Mouse (Mus musculus): ENCODE results near the gene Nudt21. TPM values are rescaled to one million over a fixed set of nuclear protein-coding genes. Genes with fewer than 3 reads are reported as not detected.

The Nudt21 gene
- polyA plus RNA-seq, 1 experiment from 2014 or later, result 91.3 TPM

DNA sequence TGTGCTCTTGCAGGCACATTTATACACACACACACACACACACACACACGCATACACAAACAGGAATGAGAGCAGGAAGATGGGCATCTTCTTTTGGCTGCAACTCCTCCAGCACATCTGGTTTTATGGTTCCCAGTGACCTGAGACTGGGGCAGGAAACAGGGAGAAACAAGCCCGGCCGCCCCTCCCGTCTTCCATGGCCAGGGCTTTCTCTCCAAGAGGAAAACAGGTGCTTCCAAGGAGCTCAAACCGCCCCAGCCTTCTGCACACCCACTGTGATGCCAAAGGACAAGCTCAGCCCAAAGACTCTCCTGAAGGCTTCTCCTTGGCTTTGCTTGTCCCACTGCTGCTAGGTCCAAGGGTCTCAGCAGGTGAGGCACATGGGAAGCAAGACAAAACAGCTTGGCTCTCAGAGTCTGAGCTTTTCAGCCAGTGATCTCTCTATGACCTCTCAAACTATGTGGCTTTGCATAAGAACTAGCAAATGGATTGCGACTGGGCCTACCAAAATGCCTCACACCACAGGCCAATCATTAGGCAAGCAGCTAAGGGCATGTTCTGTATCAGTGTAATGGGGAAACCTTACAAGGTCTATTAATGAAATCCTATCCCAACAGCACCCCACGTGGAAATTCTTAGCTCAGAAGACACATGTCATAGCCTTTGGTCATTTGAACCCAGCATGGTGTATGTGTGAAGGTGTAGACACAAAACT is 67.0 kb downstream of the Nudt21 start:
- Histone ChIP-seq H3K27me3 (ENCODE audit: control insufficient read depth, insufficient read depth, low read length) (no peaks in the 10 kb centered on the region), H3K4me2 (no peak overlapping the region), H3K27ac (ENCODE audit: low read depth, low read length) (no peak overlapping the region), H3K9me3 (replicated peaks; ENCODE audit: control insufficient read depth, low read length) (no peaks in the 10 kb centered on the region), H3K36me3 (ENCODE audit: control insufficient read depth, insufficient read depth, low read length) (peaks cover 20% of the 10 kb centered on the region), H3K9ac (ENCODE audit: low read depth, low read length) (no peak overlapping the region), H3K4me1 (ENCODE audit: control insufficient read depth, insufficient read depth, low read length) (no peaks in the 10 kb centered on the region), H3K4me3 (ENCODE audit: low read depth, low read length) (no peak overlapping the region)
- ATAC-seq (replicated peaks; ENCODE audit: insufficient number of reproducible peaks, low FRiP score, low TSS enrichment), result no peak
- WGBS (ENCODE audit: insufficient replicate concordance), result 70% methylated on average over 7 of the region's 7 CpGs

DNA sequence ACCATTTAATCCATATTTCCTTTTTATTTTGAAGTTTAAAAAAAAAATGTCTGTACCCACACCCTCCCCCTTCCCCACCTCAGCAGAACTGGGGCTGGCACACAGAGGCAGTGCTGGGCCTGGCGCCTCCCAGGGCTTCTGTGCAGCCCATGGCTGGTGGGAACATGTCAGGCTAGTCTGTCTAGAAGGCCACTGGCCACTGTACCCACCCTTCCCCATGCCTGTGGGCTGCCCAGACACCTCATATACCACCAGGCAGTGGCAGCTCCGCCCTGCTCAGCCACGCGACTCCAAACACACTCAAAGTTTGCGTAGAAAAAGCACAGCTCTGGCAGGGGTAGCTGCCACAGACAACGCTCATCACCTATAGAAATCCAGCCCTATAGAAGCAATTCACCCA is 68.5 kb downstream of the Nudt21 start:
- WGBS (ENCODE audit: insufficient replicate concordance), result 73% methylated on average over 6 of the region's 6 CpGs
- H3K27ac ChIP-seq (ENCODE audit: low read depth, low read length), result no peak overlapping the region
- H3K4me2 ChIP-seq, result no peak overlapping the region

More for the DNA sequence above, 68.5 kb downstream of the Nudt21 start:
- no peaks in the 10 kb centered on the region for H3K9me3 ChIP-seq (replicated peaks; ENCODE audit: control insufficient read depth, low read length)
- ATAC-seq (replicated peaks; ENCODE audit: insufficient number of reproducible peaks, low FRiP score, low TSS enrichment), result no peak
- no peaks in the 10 kb centered on the region for H3K4me1 ChIP-seq (ENCODE audit: control insufficient read depth, insufficient read depth, low read length)
- peaks cover 10% of the 10 kb centered on the region for H3K36me3 ChIP-seq (ENCODE audit: control insufficient read depth, insufficient read depth, low read length)
- no peak overlapping the region for H3K9ac ChIP-seq (ENCODE audit: low read depth, low read length)
- H3K4me3 ChIP-seq (ENCODE audit: low read depth, low read length), result no peak overlapping the region
- H3K27me3 ChIP-seq (ENCODE audit: control insufficient read depth, insufficient read depth, low read length), result no peaks in the 10 kb centered on the region

Other genes with a start within 250 kb of the Nudt21 start
- gene Gnao1, start 227.1 kb downstream of the Nudt21 start, polyA plus RNA-seq (2014; fragmentation: Nextera tagmentation; extraction: Ambion mirVana), result 13.9 and 15.5 TPM in 2 replicates
- 47.3 and 55.0 TPM in 2 replicates for gene Amfr, start 24.2 kb downstream of the Nudt21 start, polyA plus RNA-seq (2014; fragmentation: Nextera tagmentation; extraction: Ambion mirVana)
- gene Ogfod1, start 167 bp upstream of the Nudt21 start, polyA plus RNA-seq (2014; fragmentation: Nextera tagmentation; extraction: Ambion mirVana), result 13.2 and 13.9 TPM in 2 replicates
- gene Bbs2, start 61.9 kb upstream of the Nudt21 start, polyA plus RNA-seq (2014; fragmentation: Nextera tagmentation; extraction: Ambion mirVana), result 8.7 and 10.6 TPM in 2 replicates
- not detected in 2 replicates for gene Mt4, start 100.2 kb upstream of the Nudt21 start, polyA plus RNA-seq (2014; fragmentation: Nextera tagmentation; extraction: Ambion mirVana)
- gene Mt3, start 115.6 kb upstream of the Nudt21 start, polyA plus RNA-seq (2014; fragmentation: Nextera tagmentation; extraction: Ambion mirVana), result 22.7 TPM in 2 replicates
- 58.5 and 102 TPM in 2 replicates for gene Mt2, start 135.6 kb upstream of the Nudt21 start, polyA plus RNA-seq (2014; fragmentation: Nextera tagmentation; extraction: Ambion mirVana)
- gene Mt1, start 142.1 kb upstream of the Nudt21 start, polyA plus RNA-seq (2014; fragmentation: Nextera tagmentation; extraction: Ambion mirVana), result 270 and 395 TPM in 2 replicates
- 73.4 and 79.1 TPM in 2 replicates for gene Nup93, start 177.5 kb upstream of the Nudt21 start, polyA plus RNA-seq (2014; fragmentation: Nextera tagmentation; extraction: Ambion mirVana)

Data from heart, embryonic 11.5 days (tissue).